Mouse (Mus musculus): ENCODE results near the gene 1110057P08Rik. TPM values are rescaled to one million over a fixed set of nuclear protein-coding genes. Genes with fewer than 3 reads are reported as not detected.
"Not testable (repeated sequence)": the region's sequence is repeated elsewhere in the genome, so short reads cannot be mapped to it uniquely, and the experiment has no call there.

The 1110057P08Rik gene
- not detected in 2 replicates for polyA plus RNA-seq (2015; fragmentation: Nextera tagmentation; extraction: Ambion mirVana)

DNA sequence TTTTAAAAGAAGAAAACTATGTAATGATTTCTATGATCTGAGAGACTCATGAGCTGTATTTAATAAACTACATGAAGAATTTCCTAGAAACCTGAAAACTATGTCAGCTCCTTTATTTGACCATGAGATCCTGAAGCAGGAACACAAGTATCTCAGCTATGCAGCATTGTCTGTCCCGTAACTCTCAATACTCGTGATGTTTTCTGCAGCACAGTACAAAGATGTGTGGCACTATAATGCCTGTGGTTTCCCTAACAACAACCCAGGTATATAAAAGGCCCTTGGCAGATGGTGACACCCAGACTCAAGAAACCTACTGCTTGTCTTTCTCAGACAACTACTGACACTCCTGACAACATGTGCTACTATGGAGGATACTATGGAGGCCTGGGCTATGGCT is at the start of gene 1110057P08Rik:
1110057P08Rik (plus strand) TSS at position 301 of the 400 bp plus-strand sequence.
- 60% methylated on average over 2 of the region's 2 CpGs for WGBS (ENCODE audit: insufficient replicate concordance)
- H3K27me3 ChIP-seq: no peaks in the 10 kb centered on the region
- no peak within 1 kb of the TSS for H3K4me2 ChIP-seq
- no peaks in the 10 kb centered on the region for H3K9me3 ChIP-seq (replicated peaks)
- no peak within 1 kb of the TSS for H3K9ac ChIP-seq
- DNase-seq: no peak
- no peak within 1 kb of the TSS for H3K4me3 ChIP-seq (replicated peaks)
- H3K27ac ChIP-seq: no peak within 1 kb of the TSS
- no peak for ATAC-seq (ENCODE audit: low read depth)
- H3K4me1 ChIP-seq (replicated peaks): no peaks in the 10 kb centered on the region
- no peaks in the 10 kb centered on the region for H3K36me3 ChIP-seq

DNA sequence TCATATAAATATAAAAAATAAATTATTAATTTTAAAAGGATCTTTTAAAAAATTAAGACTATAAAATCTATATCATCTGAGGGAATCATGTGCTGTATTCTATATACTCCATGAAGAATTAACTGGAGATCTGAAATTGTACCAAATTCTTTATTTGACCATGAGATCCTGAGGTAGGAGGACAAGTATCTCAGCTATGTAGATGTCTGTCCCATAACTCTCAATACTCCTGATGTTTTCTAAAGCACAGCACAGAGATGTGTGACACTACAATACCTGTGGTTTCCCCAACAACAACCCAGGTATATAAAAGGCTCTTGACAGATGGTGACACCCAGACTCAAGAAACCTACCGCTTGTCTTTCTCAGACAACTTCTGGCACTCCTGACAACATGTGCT is 34.0 kb upstream of the 1110057P08Rik start, which contains the start of gene Gm6358:
Gm6358 (plus strand) TSS at position 301 of the 400 bp plus-strand sequence.
- Histone ChIP-seq H3K36me3 (no peaks in the 10 kb centered on the region), H3K4me3 (replicated peaks) (no peak within 1 kb of the TSS), H3K27ac (no peak within 1 kb of the TSS), H3K9me3 (replicated peaks) (no peaks in the 10 kb centered on the region; the same call in 1 of the 2 replicates), H3K4me1 (replicated peaks) (no peaks in the 10 kb centered on the region), H3K27me3 (no peaks in the 10 kb centered on the region), H3K4me2 (no peak within 1 kb of the TSS), H3K9ac (no peak within 1 kb of the TSS)
- ATAC-seq (ENCODE audit: low read depth) (no peak), DNase-seq (no peak)
- 76% methylated on average over 1 of the region's 1 CpGs for WGBS (ENCODE audit: insufficient replicate concordance)

DNA sequence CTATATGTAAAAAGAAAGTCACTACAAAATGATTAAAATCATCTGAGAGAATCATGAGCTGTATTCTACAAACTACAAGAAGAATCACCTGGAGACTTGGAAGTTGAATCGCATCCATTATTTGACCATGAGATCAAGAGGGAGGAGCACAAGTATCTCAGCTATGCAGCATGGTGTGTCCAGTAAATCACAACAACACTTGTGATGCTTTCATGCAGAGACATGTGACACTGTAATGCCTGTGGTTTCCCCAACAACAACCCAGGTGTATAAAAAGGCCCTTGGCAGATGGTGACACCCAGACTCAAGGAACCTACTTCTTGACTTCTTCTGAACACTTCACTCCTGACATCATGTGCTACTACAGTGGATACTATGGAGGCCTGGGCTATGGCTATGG is 23.7 kb upstream of the 1110057P08Rik start, which contains the start of gene Gm10061:
Gm10061 (plus strand) TSS at position 301 of the 400 bp plus-strand sequence.
- H3K4me1 ChIP-seq (replicated peaks): no peaks in the 10 kb centered on the region
- ATAC-seq (ENCODE audit: low read depth) (no peak), DNase-seq (no peak)
- no peaks in the 10 kb centered on the region for H3K27me3 ChIP-seq
- WGBS (ENCODE audit: insufficient replicate concordance): 86% methylated on average over 1 of the region's 1 CpGs
- no peaks in the 10 kb centered on the region for H3K36me3 ChIP-seq
- no peak within 1 kb of the TSS for H3K9ac ChIP-seq
- H3K9me3 ChIP-seq (replicated peaks): peaks cover 5% of the 10 kb centered on the region; the same call in 1 of the 2 replicates
- no peak within 1 kb of the TSS for H3K4me2 ChIP-seq
- no peak within 1 kb of the TSS for H3K4me3 ChIP-seq (replicated peaks)
- no peak within 1 kb of the TSS for H3K27ac ChIP-seq

DNA sequence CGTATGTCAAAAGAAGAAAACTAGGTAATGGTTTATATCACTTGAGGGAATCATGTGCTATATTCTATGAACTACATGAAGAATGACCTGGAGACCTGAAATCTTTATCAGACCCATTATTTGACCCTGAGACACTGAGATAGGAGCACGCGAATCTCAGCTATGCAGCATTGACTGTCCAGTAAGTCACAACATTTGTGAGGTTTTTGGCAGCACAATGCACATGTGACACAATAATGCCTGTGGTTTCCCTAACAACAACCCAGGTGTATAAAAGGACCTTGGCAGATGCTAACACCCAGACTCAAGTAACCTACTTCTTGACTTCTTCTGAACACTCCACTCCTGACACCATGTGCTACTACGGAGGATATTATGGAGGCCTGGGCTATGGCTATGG is 16.9 kb upstream of the 1110057P08Rik start, which contains the start of gene Gm9789:
Gm9789 (plus strand) TSS at position 301 of the 400 bp plus-strand sequence.
- H3K9me3 ChIP-seq (replicated peaks): peaks cover 12% of the 10 kb centered on the region
- WGBS (ENCODE audit: insufficient replicate concordance): 64% methylated on average over 4 of the region's 4 CpGs

DNA sequence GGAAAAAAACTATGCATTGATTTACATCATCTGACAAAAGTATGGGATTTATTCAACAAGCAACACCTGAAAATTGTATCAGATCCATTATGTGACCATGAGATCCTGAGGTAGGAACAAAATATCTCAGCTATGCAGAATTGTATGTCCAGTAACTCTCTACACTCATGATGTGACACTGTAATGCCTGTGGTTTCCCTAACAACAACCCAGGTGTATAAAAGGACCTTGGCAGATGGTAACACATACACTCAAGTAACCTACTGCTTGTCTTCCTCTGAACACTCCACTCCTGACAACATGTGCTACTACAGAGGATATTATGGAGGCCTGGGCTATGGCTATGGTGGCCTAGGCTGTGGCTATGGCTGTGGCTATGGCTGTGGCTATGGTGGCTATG is 5.3 kb upstream of the 1110057P08Rik start, which contains the start of gene Gm7735:
Gm7735 (plus strand) TSS at position 301 of the 400 bp plus-strand sequence.
- H3K27me3 ChIP-seq; DNase-seq; H3K9me3 ChIP-seq (replicated peaks); H3K36me3 ChIP-seq; H3K4me1 ChIP-seq (replicated peaks); ATAC-seq (ENCODE audit: low read depth); H3K9ac ChIP-seq; H3K27ac ChIP-seq; H3K4me3 ChIP-seq (replicated peaks); H3K4me2 ChIP-seq: not testable (repeated sequence)

More for the DNA sequence above, 16.9 kb upstream of the 1110057P08Rik start, which contains the start of gene Gm9789:
- no peak within 1 kb of the TSS for H3K4me2 ChIP-seq
- DNase-seq: no peak
- no peak within 1 kb of the TSS for H3K27ac ChIP-seq
- H3K36me3 ChIP-seq: no peaks in the 10 kb centered on the region
- no peaks in the 10 kb centered on the region for H3K4me1 ChIP-seq (replicated peaks)
- no peak within 1 kb of the TSS for H3K4me3 ChIP-seq (replicated peaks)
- H3K27me3 ChIP-seq: no peaks in the 10 kb centered on the region
- H3K9ac ChIP-seq: no peak within 1 kb of the TSS
- ATAC-seq (ENCODE audit: low read depth): no peak

DNA sequence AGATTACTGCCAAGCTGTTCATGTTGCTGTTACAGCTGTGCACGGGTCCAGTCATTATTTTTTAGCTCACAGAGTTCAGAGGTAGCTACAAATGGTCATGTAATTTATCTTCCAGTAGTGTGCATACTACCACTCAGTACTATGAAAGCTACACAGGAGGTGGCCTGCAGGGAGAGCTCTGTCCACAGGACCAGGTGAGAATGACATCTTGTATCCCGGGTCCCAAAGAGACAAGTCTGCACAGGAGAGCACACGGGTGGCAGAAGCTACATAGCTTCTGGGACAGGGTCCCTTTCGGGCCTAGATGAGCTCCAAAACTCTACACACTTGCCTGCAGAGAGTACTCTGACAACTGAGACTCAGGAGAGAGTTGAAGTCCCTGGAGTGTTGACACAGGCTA is 14.1 kb downstream of the 1110057P08Rik start:
- H3K9ac ChIP-seq: no peak overlapping the region
- H3K4me2 ChIP-seq: no peak overlapping the region
- WGBS (ENCODE audit: insufficient replicate concordance): 54% methylated on average over 4 of the region's 4 CpGs
- ATAC-seq (ENCODE audit: low read depth) (no peak), DNase-seq (no peak)
- H3K4me1 ChIP-seq (replicated peaks): no peaks in the 10 kb centered on the region
- H3K27ac ChIP-seq: no peak overlapping the region
- no peaks in the 10 kb centered on the region for H3K27me3 ChIP-seq
- no peak overlapping the region for H3K4me3 ChIP-seq (replicated peaks)
- 0 out of 2 replicates have a peak, but pooled peaks cover 4% of the 10 kb centered on the region for H3K9me3 ChIP-seq (replicated peaks)
- H3K36me3 ChIP-seq: no peaks in the 10 kb centered on the region

DNA sequence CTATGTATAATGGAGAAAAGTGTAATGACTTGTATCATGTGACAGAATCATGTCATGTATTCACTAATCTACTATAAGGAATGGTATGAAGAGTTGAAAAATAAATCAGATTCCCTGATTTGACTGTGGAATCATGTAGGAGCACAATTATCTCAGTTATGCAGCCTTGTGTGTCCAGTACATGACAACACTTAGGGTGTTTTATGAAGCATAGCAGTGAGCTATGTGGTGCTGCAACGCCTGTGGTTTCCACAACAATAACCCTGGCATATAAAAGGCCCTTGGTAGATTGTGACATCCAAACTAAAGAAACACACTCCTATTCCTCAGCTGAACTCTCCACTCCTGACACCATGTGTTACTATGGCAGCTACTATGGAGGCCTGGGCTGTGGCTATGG is 31.0 kb downstream of the 1110057P08Rik start, which contains the start of gene Krtap20-2:
Krtap20-2 (plus strand) TSS at position 301 of the 400 bp plus-strand sequence.
- Histone ChIP-seq H3K4me3 (replicated peaks) (no peak within 1 kb of the TSS), H3K36me3 (no peaks in the 10 kb centered on the region), H3K4me2 (no peak within 1 kb of the TSS), H3K4me1 (replicated peaks) (no peaks in the 10 kb centered on the region), H3K27ac (no peak within 1 kb of the TSS), H3K9ac (no peak within 1 kb of the TSS), H3K27me3 (no peaks in the 10 kb centered on the region), H3K9me3 (replicated peaks) (no peaks in the 10 kb centered on the region)
- DNase-seq: no peak
- 32% methylated on average over 1 of the region's 1 CpGs for WGBS (ENCODE audit: insufficient replicate concordance)
- no peak for ATAC-seq (ENCODE audit: low read depth)

Other genes with a start within 250 kb of the 1110057P08Rik start
- gene Krtap19-9b, start 242.5 kb upstream of the 1110057P08Rik start, polyA plus RNA-seq (2015; fragmentation: Nextera tagmentation; extraction: Ambion mirVana): not detected in 2 replicates
- not detected in 2 replicates for gene Krtap16-3, start 211.9 kb upstream of the 1110057P08Rik start, polyA plus RNA-seq (2015; fragmentation: Nextera tagmentation; extraction: Ambion mirVana)
- gene Krtap22-2, start 164.0 kb upstream of the 1110057P08Rik start, polyA plus RNA-seq (2015; fragmentation: Nextera tagmentation; extraction: Ambion mirVana): not detected in 2 replicates
- gene Gm10229, start 159.5 kb upstream of the 1110057P08Rik start, polyA plus RNA-seq (2015; fragmentation: Nextera tagmentation; extraction: Ambion mirVana): not detected in 2 replicates
- not detected in 2 replicates for gene Krtap6-1, start 143.0 kb upstream of the 1110057P08Rik start, polyA plus RNA-seq (2015; fragmentation: Nextera tagmentation; extraction: Ambion mirVana)
- gene Gm10228, start 133.3 kb upstream of the 1110057P08Rik start, polyA plus RNA-seq (2015; fragmentation: Nextera tagmentation; extraction: Ambion mirVana): not detected in 2 replicates
- gene Krtap6-5, start 126.9 kb upstream of the 1110057P08Rik start, polyA plus RNA-seq (2015; fragmentation: Nextera tagmentation; extraction: Ambion mirVana): not detected in 2 replicates
- not detected in 2 replicates for gene 1110025L11Rik, start 110.7 kb upstream of the 1110057P08Rik start, polyA plus RNA-seq (2015; fragmentation: Nextera tagmentation; extraction: Ambion mirVana)
- not detected in 2 replicates for gene Krtap6-3, start 90.7 kb upstream of the 1110057P08Rik start, polyA plus RNA-seq (2015; fragmentation: Nextera tagmentation; extraction: Ambion mirVana)
- gene Gm6358, start 33.9 kb upstream of the 1110057P08Rik start, polyA plus RNA-seq (2015; fragmentation: Nextera tagmentation; extraction: Ambion mirVana): not detected in 2 replicates
- gene Gm10061, start 23.6 kb upstream of the 1110057P08Rik start, polyA plus RNA-seq (2015; fragmentation: Nextera tagmentation; extraction: Ambion mirVana): not detected in 2 replicates
- not detected in 2 replicates for gene Gm9789, start 16.8 kb upstream of the 1110057P08Rik start, polyA plus RNA-seq (2015; fragmentation: Nextera tagmentation; extraction: Ambion mirVana)
- gene Gm7735, start 5.2 kb upstream of the 1110057P08Rik start, polyA plus RNA-seq (2015; fragmentation: Nextera tagmentation; extraction: Ambion mirVana): not detected in 2 replicates
- gene Krtap20-2, start 31.1 kb downstream of the 1110057P08Rik start, polyA plus RNA-seq (2015; fragmentation: Nextera tagmentation; extraction: Ambion mirVana): not detected in 2 replicates
- not detected in 2 replicates for gene Krtap21-1, start 229.1 kb downstream of the 1110057P08Rik start, polyA plus RNA-seq (2015; fragmentation: Nextera tagmentation; extraction: Ambion mirVana)
- not detected in 2 replicates for gene Krtap6-2, start 245.4 kb downstream of the 1110057P08Rik start, polyA plus RNA-seq (2015; fragmentation: Nextera tagmentation; extraction: Ambion mirVana)